Mouse (Mus musculus): ENCODE results near the gene Rara. TPM values are rescaled to one million over a fixed set of nuclear protein-coding genes. Genes with fewer than 3 reads are reported as not detected.
"Not testable (repeated sequence)": the region's sequence is repeated elsewhere in the genome, so short reads cannot be mapped to it uniquely, and the experiment has no call there.

Gene Rara
- polyA plus RNA-seq, 1 experiment: 31.9 TPM

DNA sequence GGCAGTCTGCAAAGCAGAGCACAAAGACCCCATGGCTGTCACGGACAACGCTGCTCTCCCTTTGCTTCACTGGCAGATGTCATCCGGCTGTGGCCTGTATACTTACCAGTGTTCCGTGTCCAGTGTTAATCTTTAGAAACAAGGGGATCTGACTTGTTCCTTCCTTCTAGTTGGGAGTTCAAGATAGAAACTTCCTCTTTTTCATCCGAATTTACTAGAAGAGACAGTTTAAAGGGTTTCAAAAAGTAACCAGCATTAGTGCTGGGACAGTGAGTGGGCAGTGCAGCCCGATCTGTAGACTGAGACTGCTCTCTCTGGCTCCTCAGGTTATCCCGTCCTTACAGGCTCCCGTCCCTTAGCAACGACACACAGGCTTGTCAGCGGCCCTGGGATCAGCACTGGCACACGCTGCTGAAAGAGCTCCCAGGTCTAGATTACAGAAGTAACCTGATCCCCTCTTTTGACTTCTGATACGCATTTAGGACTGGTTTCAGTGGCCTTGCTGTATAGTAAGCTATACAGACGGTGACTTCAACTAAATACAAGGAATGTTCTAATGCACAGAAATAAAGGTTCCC, 10.1 kb upstream of the Rara start:
- H3K79me2 ChIP-seq (ENCODE audit: control insufficient read depth, insufficient read depth): peaks cover 11% of the 10 kb centered on the region
- H3K79me3 ChIP-seq (ENCODE audit: low read depth): peaks cover 2% of the 10 kb centered on the region
- H3K4me3 ChIP-seq (ENCODE audit: insufficient read depth, poor library complexity, severe bottlenecking): no peak overlapping the region
- no peaks in the 10 kb centered on the region for H3K27me3 ChIP-seq (ENCODE audit: control insufficient read depth, insufficient read depth, insufficient read length)
- peaks cover 95% of the 10 kb centered on the region for H3K36me3 ChIP-seq (ENCODE audit: control insufficient read depth, insufficient read depth)
- H3ac ChIP-seq (ENCODE audit: control insufficient read depth, insufficient read length, low read depth): no peak overlapping the region
- TF ChIP-seq MYOD1 (IDR thresholded peaks at IDR 0.05; ENCODE audit: control insufficient read depth, insufficient read length, low read depth) (no peak), MAX (IDR thresholded peaks at IDR 0.05) (no peak), CEBPB (IDR thresholded peaks at IDR 0.05; ENCODE audit: low read depth) (no peak), USF1 (IDR thresholded peaks at IDR 0.05; ENCODE audit: low read depth) (no peak), CTCF (IDR thresholded peaks at IDR 0.05; ENCODE audit: control insufficient read depth, insufficient read depth, insufficient read length) (no peak)

- Histone ChIP-seq H3K4me3 (ENCODE audit: insufficient read depth, poor library complexity, severe bottlenecking) (no peak overlapping the region), H3K27me3 (ENCODE audit: control insufficient read depth, insufficient read depth, insufficient read length) (no peaks in the 10 kb centered on the region), H3K36me3 (ENCODE audit: control insufficient read depth, insufficient read depth) (peaks cover 96% of the 10 kb centered on the region), H3K79me3 (ENCODE audit: low read depth) (peaks cover 2% of the 10 kb centered on the region), H3K79me2 (ENCODE audit: control insufficient read depth, insufficient read depth) (peaks cover 4% of the 10 kb centered on the region), H3ac (ENCODE audit: control insufficient read depth, insufficient read length, low read depth) (no peak overlapping the region)
- no peak for TF ChIP-seq MAX (IDR thresholded peaks at IDR 0.05)
- no peak for TF ChIP-seq CTCF (IDR thresholded peaks at IDR 0.05; ENCODE audit: control insufficient read depth, insufficient read depth, insufficient read length)
- no peak for TF ChIP-seq CEBPB (IDR thresholded peaks at IDR 0.05; ENCODE audit: low read depth)
- no peak for TF ChIP-seq USF1 (IDR thresholded peaks at IDR 0.05; ENCODE audit: low read depth)
Observed at GRCm38 (mm10) chr11:98918231-98918630, 9.4 kb upstream of the Rara start.

DNA sequence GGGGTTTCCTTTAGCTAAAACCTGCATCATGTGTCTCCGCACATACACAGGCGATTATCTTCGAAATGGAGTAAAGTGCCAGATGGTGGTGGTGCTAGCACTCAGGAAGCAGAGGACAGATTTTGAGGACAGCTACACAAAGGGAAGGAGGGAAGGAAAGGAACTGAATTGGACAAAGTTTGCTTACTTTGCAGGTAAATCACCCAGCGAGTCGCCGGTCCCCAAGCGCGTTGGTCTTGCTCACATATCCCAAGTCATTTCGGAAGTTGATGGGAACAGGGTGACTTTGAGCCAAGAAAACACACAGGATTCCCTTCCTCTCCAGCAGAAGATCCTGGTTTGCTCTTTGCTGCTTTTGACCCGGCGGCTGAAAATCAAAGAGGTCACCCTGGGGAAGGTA, 8.6 kb upstream of the Rara start:
- Histone ChIP-seq H3K4me3 (ENCODE audit: insufficient read depth, poor library complexity, severe bottlenecking) (no peak overlapping the region), H3K36me3 (ENCODE audit: control insufficient read depth, insufficient read depth) (peaks cover 93% of the 10 kb centered on the region), H3K79me2 (ENCODE audit: control insufficient read depth, insufficient read depth) (no peaks in the 10 kb centered on the region), H3ac (ENCODE audit: control insufficient read depth, insufficient read length, low read depth) (no peak overlapping the region), H3K79me3 (ENCODE audit: low read depth) (peaks cover 2% of the 10 kb centered on the region), H3K27me3 (ENCODE audit: control insufficient read depth, insufficient read depth, insufficient read length) (no peaks in the 10 kb centered on the region)
- TF ChIP-seq MAX (IDR thresholded peaks at IDR 0.05) (no peak), FOSL1 (IDR thresholded peaks at IDR 0.05; ENCODE audit: insufficient read depth, low read length, poor library complexity, severe bottlenecking) (no peak), USF1 (IDR thresholded peaks at IDR 0.05; ENCODE audit: low read depth) (no peak), MYOD1 (IDR thresholded peaks at IDR 0.05; ENCODE audit: control insufficient read depth, insufficient read length, low read depth) (no peak), MYOG (IDR thresholded peaks at IDR 0.05; ENCODE audit: control insufficient read depth, extremely low read depth, insufficient read length) (no peak), CTCF (IDR thresholded peaks at IDR 0.05; ENCODE audit: control insufficient read depth, insufficient read depth, insufficient read length) (no peak), CEBPB (IDR thresholded peaks at IDR 0.05; ENCODE audit: low read depth) (no peak)

- not testable (repeated sequence) for H3ac ChIP-seq (ENCODE audit: control insufficient read depth, insufficient read length, low read depth); H3K27me3 ChIP-seq (ENCODE audit: control insufficient read depth, insufficient read depth, insufficient read length); H3K79me3 ChIP-seq (ENCODE audit: low read depth); H3K4me3 ChIP-seq (ENCODE audit: insufficient read depth, poor library complexity, severe bottlenecking); H3K79me2 ChIP-seq (ENCODE audit: control insufficient read depth, insufficient read depth)
- peaks cover 72% of the 10 kb centered on the region for H3K36me3 ChIP-seq (ENCODE audit: control insufficient read depth, insufficient read depth)
- TF ChIP-seq CTCF (IDR thresholded peaks at IDR 0.05; ENCODE audit: control insufficient read depth, insufficient read depth, insufficient read length): peak; percentile 5
Observed at GRCm38 (mm10) chr11:98921813-98922212, 5.8 kb upstream of the Rara start.

DNA sequence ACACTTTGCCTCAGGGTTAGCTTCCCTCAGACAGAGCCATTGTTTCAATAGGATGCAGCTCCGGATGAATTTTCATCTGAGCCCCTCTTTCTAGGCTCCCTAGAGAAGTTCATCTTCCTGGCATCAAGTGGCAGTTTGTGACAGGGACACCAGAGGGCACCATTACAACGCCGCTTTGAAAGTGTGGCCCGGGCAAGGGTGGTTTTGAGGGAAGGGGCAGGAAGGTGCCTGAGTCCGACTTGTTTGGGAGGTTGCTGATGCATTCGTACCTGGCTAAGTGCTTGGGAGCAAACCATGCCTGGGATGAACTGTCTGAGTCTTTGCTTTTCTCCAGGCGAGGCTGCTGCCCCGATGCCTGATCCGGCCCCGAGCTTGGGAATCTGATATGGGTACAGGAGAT, 5.3 kb upstream of the Rara start:
- not testable (repeated sequence) for H3K79me3 ChIP-seq (ENCODE audit: low read depth); H3K4me3 ChIP-seq (ENCODE audit: insufficient read depth, poor library complexity, severe bottlenecking); H3K27me3 ChIP-seq (ENCODE audit: control insufficient read depth, insufficient read depth, insufficient read length); H3ac ChIP-seq (ENCODE audit: control insufficient read depth, insufficient read length, low read depth); H3K79me2 ChIP-seq (ENCODE audit: control insufficient read depth, insufficient read depth)
- H3K36me3 ChIP-seq (ENCODE audit: control insufficient read depth, insufficient read depth): peaks cover 67% of the 10 kb centered on the region
- TF ChIP-seq CTCF (IDR thresholded peaks at IDR 0.05; ENCODE audit: control insufficient read depth, insufficient read depth, insufficient read length): peak; percentile 54

- not testable (repeated sequence) for H3K79me3 ChIP-seq (ENCODE audit: low read depth); H3K27me3 ChIP-seq (ENCODE audit: control insufficient read depth, insufficient read depth, insufficient read length); H3ac ChIP-seq (ENCODE audit: control insufficient read depth, insufficient read length, low read depth); H3K79me2 ChIP-seq (ENCODE audit: control insufficient read depth, insufficient read depth); H3K4me3 ChIP-seq (ENCODE audit: insufficient read depth, poor library complexity, severe bottlenecking)
- peaks cover 59% of the 10 kb centered on the region for H3K36me3 ChIP-seq (ENCODE audit: control insufficient read depth, insufficient read depth)
Observed at GRCm38 (mm10) chr11:98922851-98923711, 4.5 kb upstream of the Rara start.

Measured in C2C12 (cell line).